Mouse (Mus musculus): ENCODE data around the gene Wfdc13.
"Not testable (repeated sequence)": the region's sequence is repeated elsewhere in the genome, so short reads cannot be mapped to it uniquely, and the experiment has no call there.

Wfdc13 gene

DNA sequence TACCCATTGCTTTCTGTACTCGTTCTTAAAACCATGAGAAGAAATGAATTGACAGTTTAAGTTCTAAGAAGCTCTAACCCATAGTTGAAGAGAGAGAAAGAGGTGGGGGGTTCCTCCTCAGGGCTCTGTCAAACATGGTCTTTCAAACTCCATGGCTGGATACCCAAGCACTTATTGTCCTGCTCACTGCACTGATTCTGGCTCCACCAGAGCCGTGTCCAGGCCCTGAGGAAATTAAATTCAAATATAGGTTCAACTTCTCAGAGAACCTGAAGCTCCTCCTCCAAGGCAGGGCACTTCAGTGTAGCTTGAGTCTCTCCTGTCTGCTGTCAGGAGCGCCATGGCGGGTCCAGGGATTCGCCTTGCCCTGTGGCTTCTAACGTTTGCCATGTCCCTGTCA lies 30.1 kb downstream of the Wfdc13 start, which contains the start of gene Spint5:
Gene Spint5 (plus strand): TSS at position 301 of the 400 bp plus-strand sequence.
- in situ Hi-C loops (cut with MseI, MboI) = no loop called here

DNA sequence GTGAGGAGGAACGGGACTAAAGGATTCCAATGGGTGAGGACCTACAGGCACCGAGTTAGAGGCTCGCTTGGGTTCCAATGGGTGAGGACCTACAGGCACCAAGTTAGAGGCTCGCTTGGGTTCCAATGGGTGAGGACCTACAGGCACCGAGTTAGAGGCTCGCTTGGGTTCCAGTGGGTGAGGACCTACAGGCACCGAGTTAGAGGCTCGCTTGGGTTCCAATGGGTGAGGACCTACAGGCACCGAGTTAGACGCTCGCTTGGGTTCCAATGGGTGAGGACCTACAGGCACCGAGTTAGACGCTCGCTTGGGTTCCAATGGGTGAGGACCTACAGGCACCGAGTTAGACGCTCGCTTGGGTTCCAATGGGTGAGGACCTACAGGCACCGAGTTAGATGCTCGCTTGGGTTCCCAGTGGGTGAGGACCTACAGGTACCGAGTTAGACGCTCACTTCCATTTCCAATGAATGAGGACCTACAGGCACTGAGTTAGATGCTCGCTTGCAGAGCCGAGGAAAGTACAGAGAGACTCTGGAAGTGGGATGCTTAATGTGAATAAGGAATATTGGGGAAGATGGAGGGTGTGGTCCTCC lies 31.4 kb downstream of the Wfdc13 start:
- in situ Hi-C loops (cut with MseI, MboI) = not testable (repeated sequence)

DNA sequence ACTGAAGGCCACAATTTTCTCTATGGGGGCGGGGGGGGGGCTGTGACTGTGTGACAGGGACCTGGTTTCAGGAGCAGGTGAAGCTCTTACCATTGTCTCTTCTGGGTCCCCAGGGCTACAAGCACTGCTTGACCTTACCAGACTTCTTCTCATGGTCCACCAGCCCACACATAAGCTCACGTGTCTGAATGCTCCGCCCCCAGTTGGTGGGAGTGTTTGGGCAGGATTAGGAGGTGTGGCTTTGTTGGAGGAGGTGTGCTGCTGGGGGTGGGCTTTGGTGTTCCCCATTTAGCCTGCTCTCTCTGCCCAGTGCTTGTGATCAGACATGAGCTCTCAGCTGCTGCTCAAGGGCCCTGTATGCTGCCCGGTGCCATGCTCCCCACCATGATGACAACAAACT lies 38.4 kb downstream of the Wfdc13 start:
- in situ Hi-C loops (cut with MseI, MboI) = loop anchor here (5.0 to 10.0 kb wide), 3 partner anchors 48 to 131 kb away; partner anchors contain the start of genes Eppin (in 2 of the 2) and Wfdc11 (in 1 of the 2)

DNA sequence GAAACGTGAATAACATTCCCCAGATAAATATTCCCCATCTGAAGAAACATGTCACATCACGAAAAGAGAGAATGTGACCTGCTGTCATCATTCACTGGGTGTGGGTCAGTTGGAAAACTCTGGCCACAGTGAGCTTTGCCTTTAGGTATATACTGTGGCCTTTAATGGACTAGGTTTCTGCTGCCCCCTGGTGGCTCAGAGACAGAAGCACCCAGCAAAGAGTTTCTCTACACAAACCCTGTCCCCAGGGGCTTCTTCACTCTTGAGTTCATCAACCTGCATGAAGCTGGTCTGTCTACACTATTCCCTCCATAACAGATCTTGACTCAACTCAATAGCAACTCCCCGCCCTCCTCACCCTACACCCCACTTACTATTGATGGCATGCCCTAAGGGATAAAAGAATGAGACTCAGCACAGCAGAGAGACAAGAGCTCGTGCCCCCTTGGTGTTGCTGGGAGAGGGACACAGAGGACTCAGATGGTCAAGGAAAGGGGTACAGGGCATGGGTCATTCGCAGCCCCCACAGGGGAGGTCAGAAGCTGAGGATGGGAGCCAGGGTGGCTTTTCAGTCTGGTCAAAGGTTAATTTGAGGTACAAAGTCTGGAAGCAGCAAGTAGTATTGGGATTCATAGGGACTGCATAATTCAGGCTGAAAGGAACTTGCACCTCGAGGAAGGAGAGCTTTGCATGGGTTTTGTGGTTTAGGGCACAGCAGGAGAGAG lies 41.1 kb downstream of the Wfdc13 start:
- in situ Hi-C loops (cut with MseI, MboI) = loop anchor here in 1 of 2 experiments (10.0 kb wide), 2 partner anchors 51 to 131 kb away; partner anchors contain the start of genes Eppin and Wfdc11

DNA sequence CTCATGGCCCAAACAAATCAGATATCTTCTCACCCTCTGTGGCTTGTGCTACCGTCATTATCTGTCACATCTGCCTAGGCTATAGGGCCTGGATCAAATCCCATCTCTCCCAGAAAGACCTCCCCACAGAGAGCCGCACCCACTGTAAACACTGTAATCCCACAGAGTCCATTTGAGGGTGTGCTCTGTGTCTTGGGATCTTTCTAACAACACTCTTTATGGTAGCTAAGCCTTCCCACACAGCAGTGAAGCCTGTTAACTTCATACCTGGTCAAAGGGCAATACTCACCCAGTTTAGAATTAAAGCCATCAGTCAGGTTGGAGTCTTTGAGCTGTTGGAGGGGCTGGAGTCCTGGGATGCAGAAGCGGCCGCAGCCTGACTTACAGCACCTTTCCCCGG lies 46.8 kb downstream of the Wfdc13 start:
- in situ Hi-C loops (cut with MseI, MboI) = no loop called here

DNA sequence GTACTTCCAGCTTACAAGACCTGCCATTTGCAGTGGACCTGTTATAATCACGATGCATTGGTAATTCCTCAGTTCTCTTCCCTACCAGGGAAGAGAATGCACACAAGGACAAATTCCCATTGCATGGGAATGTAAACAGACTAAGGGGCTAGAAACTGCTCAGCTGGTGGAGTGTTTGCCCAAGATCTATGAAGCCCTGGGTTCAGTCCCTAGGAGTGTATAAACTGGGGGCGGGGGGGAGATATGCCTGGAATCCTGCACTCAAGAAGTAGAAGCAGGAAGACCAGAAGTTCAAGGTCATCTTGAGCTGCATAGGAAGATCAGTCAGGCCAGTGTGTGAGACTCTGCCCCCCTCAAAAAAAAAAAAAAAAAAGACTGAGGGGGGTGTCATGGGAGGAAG lies 48.4 kb downstream of the Wfdc13 start:
- in situ Hi-C loops (cut with MseI, MboI) = no loop called here

DNA sequence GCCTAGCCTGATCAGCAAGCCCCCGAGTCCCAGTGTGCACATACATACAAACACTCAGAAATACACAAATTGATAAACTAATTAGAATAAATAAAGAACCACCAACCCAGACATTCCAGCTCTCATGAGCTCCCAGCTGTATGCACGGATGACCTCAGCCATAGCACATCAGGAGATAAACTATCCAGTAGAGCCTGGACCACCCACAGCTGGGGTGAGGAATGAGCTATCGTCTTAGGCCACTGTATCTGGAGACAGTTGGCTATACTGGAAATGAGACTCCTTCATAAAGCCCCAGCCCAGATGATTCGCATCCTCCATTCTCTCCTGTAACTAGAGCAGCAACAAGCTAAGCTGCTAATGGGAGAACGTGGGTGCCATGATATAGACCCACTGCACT lies 49.9 kb downstream of the Wfdc13 start:
- in situ Hi-C loops (cut with MseI, MboI) = no loop called here

DNA sequence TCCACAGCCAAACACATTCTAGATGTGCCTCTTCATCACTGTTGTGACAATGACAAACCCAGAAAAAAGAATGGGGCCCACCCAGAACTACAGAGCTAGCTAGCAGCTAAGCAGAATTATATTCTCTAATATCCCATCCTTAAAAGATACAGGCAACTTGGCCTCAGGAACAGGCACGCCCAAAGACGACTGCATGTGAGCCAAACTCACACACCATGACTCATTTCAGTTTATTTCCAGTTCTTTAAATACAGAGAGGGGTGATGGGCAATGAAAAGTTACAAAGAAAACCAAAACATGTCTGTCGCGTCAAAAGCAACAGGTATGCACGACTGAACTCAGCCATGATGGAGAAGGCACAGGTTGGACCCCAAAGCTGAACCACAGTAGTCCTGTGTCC lies 50.5 kb downstream of the Wfdc13 start:
- in situ Hi-C loops (cut with MseI, MboI) = no loop called here
